Mouse (Mus musculus) cerebellum, postnatal 10 days (tissue): ENCODE data around the gene Polr2f.

Experiments used
- DNase-seq, 2 experiments: peaks; one replicate each; pipeline ENCODE4 v3.0.0; 2021; ENCODE audit warnings: mixed read lengths in 2 of 2

Polr2f gene

GRCm38 (mm10) chr15:79162822-79163221, 22.0 kb downstream of the Polr2f start:
- DNase-seq: peak; percentile 29 to 37

GRCm38 (mm10) chr15:79164251-79164650, 23.4 kb downstream of the Polr2f start:
- DNase-seq: peak in 1 of 2 experiments; percentile 35

- no peak for DNase-seq
These were observed 24.3 kb downstream of the Polr2f start, which contains the start of gene Sox10 for GRCm38 (mm10) chr15:79165140-79165539. Gene Sox10, minus strand, starts transcription at chr15:79165240.

DNA sequence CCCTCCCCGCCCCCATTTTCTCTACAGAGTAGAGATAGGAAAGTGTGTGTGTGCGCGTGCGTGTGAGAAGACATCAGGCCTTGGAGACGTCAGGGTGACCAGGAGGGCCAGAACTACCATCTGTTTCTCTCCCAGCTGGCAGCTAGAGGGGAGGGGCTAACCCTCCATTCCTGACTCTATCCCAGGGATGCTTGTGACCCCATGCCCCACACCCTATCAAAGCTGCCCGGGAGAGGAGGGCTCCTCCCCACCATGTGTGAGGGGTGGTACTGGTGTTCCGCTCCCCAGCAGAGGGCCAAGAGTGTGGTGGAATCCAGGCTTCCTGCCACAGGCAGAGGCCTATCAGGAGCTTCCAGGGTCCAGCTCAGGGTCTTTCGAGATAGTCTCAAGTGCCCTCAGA, 25.9 kb downstream of the Polr2f start:
- peak; percentile 70 to 73 for DNase-seq

DNA sequence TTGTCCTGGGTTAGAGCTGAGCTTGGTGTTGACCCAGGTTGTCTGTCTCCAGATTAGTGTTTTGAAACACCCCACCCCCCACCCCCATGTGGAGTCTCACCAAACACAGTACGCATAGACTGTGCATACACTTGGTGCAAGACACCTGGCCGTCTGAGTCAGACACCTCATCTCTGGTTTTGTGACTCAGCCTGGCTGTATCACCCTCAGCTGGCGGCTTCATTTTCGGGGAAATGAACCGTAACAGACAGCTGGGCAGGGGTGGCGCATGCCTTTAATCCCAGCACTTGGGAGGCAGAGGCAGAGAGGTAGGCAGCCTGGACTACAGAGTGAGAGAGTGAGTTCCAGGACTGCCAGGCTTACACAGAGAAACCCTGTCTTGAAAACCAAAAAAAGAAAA, 36.1 kb downstream of the Polr2f start:
- DNase-seq: no peak

GRCm38 (mm10) chr15:79185213-79185612, 44.4 kb downstream of the Polr2f start:
- no peak for DNase-seq

DNA sequence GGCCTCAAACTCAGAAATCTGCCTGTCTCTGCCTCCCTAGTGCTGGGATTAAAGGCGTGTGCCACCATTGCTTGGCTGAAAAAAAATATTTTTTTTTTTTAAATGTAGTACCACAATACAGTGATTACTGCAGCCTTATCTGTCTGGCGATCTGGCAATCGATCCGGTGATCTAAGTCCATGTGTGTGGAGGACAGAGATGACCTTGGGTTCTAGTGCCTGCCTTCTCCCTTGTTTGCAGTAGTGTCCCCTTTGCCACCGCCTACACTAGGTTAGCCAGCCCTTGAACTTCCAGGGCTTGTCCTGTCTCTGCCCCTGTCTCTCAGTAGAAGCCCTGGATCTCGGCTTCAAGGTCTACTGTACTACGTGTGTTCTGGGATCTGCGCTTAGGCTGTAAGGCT, 47.0 kb downstream of the Polr2f start:
- no peak for DNase-seq

DNA sequence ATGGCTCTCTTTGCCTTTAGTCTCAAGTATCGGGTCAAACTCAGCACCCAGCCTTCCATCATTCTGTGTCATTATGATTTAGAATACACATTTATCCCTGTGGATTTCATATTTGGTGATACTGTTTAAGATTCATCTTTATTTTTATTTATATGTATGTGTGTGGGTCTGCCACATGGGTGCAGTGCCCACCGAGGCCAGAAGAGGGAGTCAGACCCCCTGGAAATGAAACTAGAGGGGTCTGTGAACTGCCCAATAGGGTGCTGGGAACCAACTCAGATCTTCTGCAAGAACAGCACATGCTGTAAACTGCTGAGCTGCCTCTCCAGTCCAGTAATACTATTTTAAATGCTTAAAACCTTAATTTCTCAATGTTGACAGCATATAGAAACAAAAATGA, 50.6 kb downstream of the Polr2f start:
- no peak for DNase-seq

DNA sequence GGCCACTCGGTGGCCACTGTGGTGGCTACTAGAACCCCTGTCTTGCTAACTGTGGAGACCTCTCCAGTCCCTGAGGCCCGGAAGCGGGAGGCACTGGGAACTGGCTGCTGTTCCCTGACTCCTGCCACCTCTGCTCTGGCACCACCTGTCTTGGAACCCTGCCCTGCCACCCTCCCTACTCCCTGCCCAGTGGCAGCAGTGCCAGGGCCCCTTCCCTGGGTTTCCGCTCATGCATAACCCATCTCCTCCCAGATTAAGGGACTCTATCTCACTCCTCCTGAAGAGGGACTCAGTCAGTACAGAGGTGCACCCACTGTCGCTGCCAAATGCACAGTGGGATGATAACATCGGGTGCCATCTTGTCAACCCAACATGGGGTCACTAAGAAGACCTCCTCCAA, 51.6 kb downstream of the Polr2f start:
- DNase-seq: peak; percentile 37 to 47

- peak; percentile 62 to 63 for DNase-seq
These were observed 52.4 kb downstream of the Polr2f start for GRCm38 (mm10) chr15:79192885-79193845.

- no peak for DNase-seq
These were observed 53.2 kb downstream of the Polr2f start for GRCm38 (mm10) chr15:79194048-79194447.

DNA sequence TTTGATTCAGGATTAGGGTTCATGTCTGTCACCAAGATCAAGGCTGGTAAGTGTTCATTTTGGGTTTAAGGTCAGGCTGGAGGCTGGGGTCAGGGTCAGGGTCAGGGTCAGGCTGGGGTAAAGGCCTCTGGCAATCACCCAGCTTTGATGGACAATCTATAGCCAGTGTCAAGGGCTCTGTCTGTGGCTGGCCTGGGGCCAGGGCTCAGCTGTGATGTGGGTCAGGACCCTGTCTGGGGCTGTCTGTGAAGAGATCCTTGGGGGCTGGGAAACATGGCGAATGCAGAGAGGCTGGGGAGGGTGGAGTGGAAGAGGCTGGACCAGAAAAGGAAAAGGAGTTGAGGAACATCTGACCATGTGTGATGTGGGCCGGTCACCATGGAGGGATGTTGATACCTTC, 54.1 kb downstream of the Polr2f start:
- DNase-seq: peak in 1 of 2 experiments; percentile 18

GRCm38 (mm10) chr15:79195492-79195891, 54.7 kb downstream of the Polr2f start:
- no peak for DNase-seq

DNA sequence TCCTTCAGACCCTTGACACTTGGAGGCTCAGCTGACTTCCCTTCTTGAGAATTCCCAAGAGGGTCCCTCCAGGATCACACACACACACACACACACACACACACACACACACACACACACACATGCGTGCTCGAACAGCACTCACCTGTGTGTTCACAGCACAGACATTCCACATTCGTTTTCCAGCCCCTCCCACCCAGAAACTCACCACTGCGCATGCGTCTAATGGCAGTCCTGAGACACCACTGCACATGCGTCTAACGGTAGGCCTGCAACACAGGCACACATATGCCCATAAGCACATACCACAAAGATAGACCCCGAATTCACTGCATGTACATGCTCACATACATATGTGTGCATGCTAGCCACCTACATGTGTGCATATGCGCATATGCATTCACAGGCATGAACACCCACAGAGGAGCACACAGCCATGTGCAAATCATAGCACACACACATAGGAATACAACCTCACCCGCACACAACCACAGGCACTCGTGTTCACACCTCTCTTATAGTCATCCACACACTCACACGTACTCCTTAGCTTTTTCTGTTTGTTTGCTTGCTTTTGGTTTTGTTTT, 58.7 kb downstream of the Polr2f start:
- no peak for DNase-seq
